Mouse (Mus musculus) limb, embryonic 13.5 days (tissue): ENCODE measurements around the gene Gm19345. TPM values are rescaled to one million over a fixed set of nuclear protein-coding genes. Genes with fewer than 3 reads are reported as not detected.

Experiments
- ATAC-seq: fragments of 200-750 bp; cut with Nextera tagmentation; 2 replicates; pipeline ENCODE4 v1.8.0; 2017; ENCODE audit warnings: low read depth, moderate number of reproducible peaks, moderate TSS enrichment; ENCODE audit not compliant: low FRiP score
- H3K27ac ChIP-seq: fragments of 300-500 bp; sonication (generic); 2 replicates; pipeline ENCODE4 v1.5.1; 2015; ENCODE audit warnings: inconsistent platforms, mild to moderate bottlenecking, moderate library complexity
- H3K27me3 ChIP-seq: fragments of 300-500 bp; sonication (generic); 2 replicates; pipeline ENCODE4 v1.6.1; 2015; ENCODE audit warnings: mild to moderate bottlenecking, inconsistent platforms
- H3K36me3 ChIP-seq: fragments of 300-500 bp; sonication (generic); 2 replicates; pipeline ENCODE4 v1.6.1; 2015; ENCODE audit warnings: inconsistent platforms, mild to moderate bottlenecking, moderate library complexity
- H3K4me1 ChIP-seq: fragments of 300-500 bp; sonication (generic); 2 replicates; pipeline ENCODE4 v1.6.1; 2015; ENCODE audit warnings: inconsistent platforms
- H3K4me2 ChIP-seq: fragments of 300-500 bp; sonication (generic); replicated peaks from 2 replicates; pipeline ENCODE4 v1.6.1; 2015; ENCODE audit warnings: inconsistent platforms, mild to moderate bottlenecking, moderate library complexity
- H3K4me3 ChIP-seq: fragments of 300-500 bp; sonication (generic); 2 replicates; pipeline ENCODE4 v1.5.1; 2015; ENCODE audit warnings: moderate library complexity, mild to moderate bottlenecking, inconsistent platforms
- H3K9ac ChIP-seq: fragments of 300-500 bp; sonication (generic); 2 replicates; pipeline ENCODE4 v1.6.1; 2015; ENCODE audit warnings: mild to moderate bottlenecking, inconsistent platforms
- H3K9me3 ChIP-seq: fragments of 300-500 bp; sonication (generic); 2 replicates; pipeline ENCODE4 v1.6.1; 2016; ENCODE audit warnings: inconsistent platforms
- WGBS: fragments of 180-500 bp; shearing (Covaris S2); methylation state at CpG from one replicate; pipeline ENCODE4 v1.1.7; 2015; 5-methylcytosine and 5-hydroxymethylcytosine counted together
- polyA plus RNA-seq: library from polyadenylated mRNA; unstranded; fragments of >200 nt; fragmentation: Nextera tagmentation; extraction: Ambion mirVana; gene quantifications from 2 replicates; pipeline ENCODE4 v1.2.1, GENCODE M21; 2015

The Gm19345 gene
- polyA plus RNA-seq, result not detected in 2 replicates

DNA sequence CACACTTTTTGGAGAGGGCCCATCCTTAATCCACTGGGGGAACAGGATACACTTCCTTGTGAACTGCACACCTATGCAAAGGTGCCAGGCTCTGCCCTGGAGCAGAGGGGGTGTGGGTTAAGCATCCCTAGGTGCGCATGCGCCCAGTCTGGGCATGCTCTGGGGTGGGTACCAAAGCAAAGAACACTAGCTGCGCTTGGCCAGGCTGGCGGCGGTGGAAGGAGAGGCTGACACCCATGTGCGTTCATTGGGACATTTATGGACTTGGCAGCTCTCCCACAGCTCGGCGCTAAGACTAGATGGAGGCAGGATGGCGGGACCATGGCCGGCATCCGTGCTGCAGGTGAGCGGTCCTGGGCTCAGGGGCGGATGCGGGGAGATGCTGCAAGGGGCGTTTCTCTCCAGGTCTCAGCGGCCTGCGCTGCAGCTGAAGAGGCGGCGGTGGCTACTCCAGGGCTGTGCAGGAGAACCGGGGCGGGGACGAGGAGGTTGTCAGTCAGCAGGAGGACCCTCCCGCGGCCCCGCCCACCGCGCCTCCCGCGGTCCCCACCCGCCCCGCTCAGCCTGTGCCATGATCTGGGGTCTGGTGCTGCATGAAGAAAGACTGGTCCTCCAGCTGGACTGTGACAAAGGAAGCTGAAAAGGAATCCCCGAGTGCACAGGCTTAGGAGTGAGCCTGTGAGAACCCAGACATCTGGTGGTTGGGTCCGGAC lies at the start of gene Gm19345:
TSS of gene Gm19345 (plus strand) at position 146 of the 713 bp plus-strand sequence.
- no peaks in the 10 kb centered on the region; the same call in 1 of the 2 replicates for H3K9me3 ChIP-seq
- ATAC-seq, result peak; percentile 34
- H3K27ac ChIP-seq, result no peak within 1 kb of the TSS
- 3% methylated on average over 33 of the region's 33 CpGs for WGBS
- H3K36me3 ChIP-seq, result no peaks in the 10 kb centered on the region
- H3K4me1 ChIP-seq, result peaks cover 9% of the 10 kb centered on the region; the same call in 1 of the 2 replicates
- peak within 1 kb of the TSS; percentile 45; the same call in 1 of the 2 replicates for H3K9ac ChIP-seq
- H3K27me3 ChIP-seq, result peaks cover 62% of the 10 kb centered on the region
- H3K4me3 ChIP-seq, result peak within 1 kb of the TSS; percentile 31
- H3K4me2 ChIP-seq, result peak within 1 kb of the TSS; percentile 60

DNA sequence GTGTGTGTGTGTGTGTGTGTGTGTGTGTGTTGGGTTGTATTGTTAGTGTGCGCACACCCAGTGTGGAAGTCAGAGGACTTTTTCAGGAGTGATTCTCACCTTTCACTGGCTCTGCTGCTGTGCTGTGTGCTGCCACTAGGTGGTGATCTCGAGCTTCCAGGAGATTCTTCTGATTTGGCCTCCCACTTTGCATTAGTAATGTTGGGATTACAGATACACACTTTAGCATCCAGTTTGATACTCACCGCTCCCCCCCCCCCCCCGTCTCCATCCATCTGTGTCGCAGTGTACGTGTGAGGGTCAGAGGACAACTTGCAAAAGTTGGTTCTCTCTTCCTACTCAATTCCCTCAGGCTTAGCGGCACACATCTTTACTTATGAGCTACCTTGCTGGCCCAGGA lies 48.8 kb upstream of the Gm19345 start:
- no peaks in the 10 kb centered on the region for H3K4me1 ChIP-seq
- no peaks in the 10 kb centered on the region for H3K9me3 ChIP-seq
- no peak overlapping the region for H3K4me2 ChIP-seq
- peaks cover 11% of the 10 kb centered on the region for H3K27me3 ChIP-seq
- no peak overlapping the region for H3K27ac ChIP-seq
- WGBS, result 24% methylated on average over 7 of the region's 7 CpGs
- H3K9ac ChIP-seq, result no peak overlapping the region
- no peak for ATAC-seq
- no peaks in the 10 kb centered on the region for H3K36me3 ChIP-seq
- H3K4me3 ChIP-seq, result no peak overlapping the region

- WGBS, result 83% methylated on average over 8 of the region's 8 CpGs
- Histone ChIP-seq H3K27ac (no peak overlapping the region), H3K9ac (no peak overlapping the region), H3K4me1 (peaks cover 15% of the 10 kb centered on the region), H3K9me3 (no peaks in the 10 kb centered on the region), H3K27me3 (peaks cover 43% of the 10 kb centered on the region), H3K4me3 (no peak overlapping the region), H3K36me3 (no peaks in the 10 kb centered on the region), H3K4me2 (no peak overlapping the region)
- no peak for ATAC-seq
Measured at GRCm38 (mm10) chr7:19806356-19806969, 45.3 kb upstream of the Gm19345 start.

- no peaks in the 10 kb centered on the region for H3K9me3 ChIP-seq
- ATAC-seq, result 0 out of 2 replicates have a peak, but pooled peaks have one; percentile 17
- H3K9ac ChIP-seq, result 0 out of 2 replicates have a peak overlapping the region, but pooled peaks have one; percentile 31
- peak overlapping the region; percentile 27 for H3K4me3 ChIP-seq
- WGBS, result 4% methylated on average over 27 of the region's 27 CpGs
- peaks cover 58% of the 10 kb centered on the region for H3K27me3 ChIP-seq
- peaks cover 15% of the 10 kb centered on the region for H3K4me1 ChIP-seq
- H3K27ac ChIP-seq, result no peak overlapping the region
- peak overlapping the region; percentile 53 for H3K4me2 ChIP-seq
- H3K36me3 ChIP-seq, result no peaks in the 10 kb centered on the region
Measured at GRCm38 (mm10) chr7:19809369-19809768, 42.4 kb upstream of the Gm19345 start.

DNA sequence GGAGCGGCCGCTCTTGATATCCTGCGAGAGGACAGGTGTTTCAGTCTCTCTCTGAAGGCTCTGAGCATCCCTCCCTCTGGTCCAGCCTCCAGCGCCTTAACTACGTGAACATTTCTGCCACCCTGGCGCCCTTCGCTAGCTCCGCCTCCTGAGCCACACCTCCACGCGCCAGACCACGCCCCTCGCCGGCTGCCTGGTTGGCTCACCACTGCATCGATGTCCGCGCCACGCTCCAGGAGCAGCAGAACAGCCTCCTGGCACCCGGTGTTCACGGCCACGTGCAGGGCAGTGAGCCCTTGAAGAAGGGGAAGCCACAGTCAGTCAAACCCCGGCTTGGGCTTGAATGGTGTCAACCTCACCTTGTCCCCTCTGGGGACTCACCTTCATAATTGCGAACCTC lies 40.7 kb upstream of the Gm19345 start:
- Histone ChIP-seq H3K4me1 (peaks cover 22% of the 10 kb centered on the region), H3K4me3 (peak overlapping the region; percentile 26), H3K9ac (0 out of 2 replicates have a peak overlapping the region, but pooled peaks have one; percentile 25), H3K4me2 (peak overlapping the region; percentile 51), H3K36me3 (no peaks in the 10 kb centered on the region), H3K27me3 (peaks cover 60% of the 10 kb centered on the region), H3K27ac (no peak overlapping the region), H3K9me3 (no peaks in the 10 kb centered on the region)
- ATAC-seq, result no peak
- WGBS, result 2% methylated on average over 22 of the region's 22 CpGs

- no peaks in the 10 kb centered on the region for H3K9me3 ChIP-seq
- H3K36me3 ChIP-seq, result no peaks in the 10 kb centered on the region
- no peak overlapping the region for H3K4me3 ChIP-seq
- H3K9ac ChIP-seq, result no peak overlapping the region
- 76% methylated on average over 4 of the region's 4 CpGs for WGBS
- no peak overlapping the region for H3K4me2 ChIP-seq
- H3K27me3 ChIP-seq, result peaks cover 66% of the 10 kb centered on the region
- ATAC-seq, result no peak
- peaks cover 42% of the 10 kb centered on the region for H3K4me1 ChIP-seq
- H3K27ac ChIP-seq, result no peak overlapping the region
Measured at GRCm38 (mm10) chr7:19813161-19813560, 38.6 kb upstream of the Gm19345 start.

DNA sequence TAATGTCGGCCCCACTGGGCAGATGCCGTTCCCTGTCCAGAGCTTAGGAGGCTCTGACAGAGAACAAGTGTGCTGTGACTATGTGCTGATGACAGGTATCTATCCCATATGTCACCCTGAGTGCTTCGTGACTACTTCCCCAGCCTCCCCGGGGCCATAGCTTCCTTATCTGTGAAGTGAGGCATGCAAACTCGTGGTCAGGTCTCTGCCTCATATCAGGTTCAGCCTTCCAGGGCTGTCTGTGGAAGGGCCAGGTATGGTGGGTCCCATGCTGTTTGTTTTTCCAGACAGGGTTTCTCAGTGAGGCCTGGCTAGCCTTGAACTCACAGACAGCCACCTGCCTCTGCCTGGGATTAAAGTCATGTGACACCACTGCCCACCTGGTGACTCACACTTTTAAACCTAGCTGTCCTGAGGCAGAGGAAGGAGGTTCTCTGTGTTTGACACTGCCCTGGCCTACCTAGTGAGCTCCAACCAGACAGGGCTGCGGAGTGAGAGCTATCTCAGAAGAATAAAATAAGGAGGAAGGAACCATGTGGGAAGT lies 38.2 kb upstream of the Gm19345 start:
- no peak overlapping the region for H3K9ac ChIP-seq
- WGBS, result 77% methylated on average over 6 of the region's 6 CpGs

DNA sequence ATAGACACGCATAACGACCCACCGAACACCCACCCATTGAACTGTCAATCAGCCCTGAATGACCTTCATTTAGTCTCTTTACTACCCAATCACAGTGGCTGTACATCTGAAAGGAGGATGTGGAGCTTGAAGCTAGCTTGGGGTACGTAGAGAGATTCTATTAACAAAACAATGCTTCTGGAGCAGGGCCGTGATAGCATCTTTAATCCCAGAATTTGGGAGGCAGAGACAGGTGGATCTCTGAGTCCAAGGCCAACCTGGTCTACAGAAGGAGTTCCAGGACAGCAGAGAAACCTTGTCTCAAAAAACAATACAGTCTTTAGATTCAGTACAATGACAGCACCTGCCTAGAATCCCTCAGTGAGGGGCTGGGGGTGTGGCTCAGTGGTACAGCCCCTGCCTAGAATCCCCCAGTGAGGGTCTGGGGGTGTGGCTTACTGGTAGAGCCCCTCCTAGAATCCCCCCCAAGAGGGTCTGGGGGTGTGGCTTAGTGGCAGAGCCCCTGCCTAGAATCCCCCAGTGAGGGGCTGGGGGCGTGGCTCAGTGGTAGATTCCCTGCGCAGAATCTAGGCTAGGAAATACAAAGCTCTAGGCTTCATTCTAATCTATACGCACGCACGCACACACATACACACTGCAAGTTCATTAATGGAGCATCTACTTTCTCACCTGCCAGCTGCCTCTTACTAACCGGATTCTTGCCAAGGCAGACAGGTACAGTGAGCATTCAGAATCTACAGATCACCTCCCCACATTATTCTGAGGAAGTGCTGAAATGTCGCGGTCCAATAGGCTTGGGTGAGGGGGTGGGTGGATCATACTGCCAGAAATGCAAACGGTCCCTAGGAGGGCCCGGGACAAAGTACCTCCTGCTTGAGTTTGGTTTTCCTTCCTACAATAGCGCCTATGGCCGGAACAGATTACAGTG lies 36.2 kb upstream of the Gm19345 start:
- peaks cover 34% of the 10 kb centered on the region for H3K4me1 ChIP-seq
- H3K4me3 ChIP-seq, result peak overlapping the region; percentile 49
- peak overlapping the region; percentile 77 for H3K4me2 ChIP-seq
- WGBS, result 28% methylated on average over 17 of the region's 17 CpGs
- H3K36me3 ChIP-seq, result no peaks in the 10 kb centered on the region
- H3K9me3 ChIP-seq, result peaks cover 3% of the 10 kb centered on the region; the same call in 1 of the 2 replicates
- H3K27ac ChIP-seq, result 0 out of 2 replicates have a peak overlapping the region, but pooled peaks have one; percentile 4
- H3K27me3 ChIP-seq, result peaks cover 57% of the 10 kb centered on the region
- peak overlapping the region; percentile 61 for H3K9ac ChIP-seq
- ATAC-seq, result peak; percentile 7; the same call in 1 of the 2 replicates

More for the DNA sequence above, 38.2 kb upstream of the Gm19345 start:
- H3K4me2 ChIP-seq, result no peak overlapping the region
- H3K4me3 ChIP-seq, result no peak overlapping the region
- no peaks in the 10 kb centered on the region for H3K36me3 ChIP-seq
- ATAC-seq, result no peak
- no peaks in the 10 kb centered on the region for H3K9me3 ChIP-seq
- H3K27me3 ChIP-seq, result peaks cover 64% of the 10 kb centered on the region
- H3K4me1 ChIP-seq, result peaks cover 42% of the 10 kb centered on the region
- H3K27ac ChIP-seq, result no peak overlapping the region

- WGBS, result under 1% methylated on average over 27 of the region's 28 CpGs
- Histone ChIP-seq H3K9me3 (peaks cover 6% of the 10 kb centered on the region; the same call in 1 of the 2 replicates), H3K4me3 (peak overlapping the region; percentile 49), H3K4me2 (peak overlapping the region; percentile 77), H3K9ac (peak overlapping the region; percentile 61), H3K27me3 (peaks cover 57% of the 10 kb centered on the region), H3K4me1 (peaks cover 28% of the 10 kb centered on the region), H3K36me3 (no peaks in the 10 kb centered on the region), H3K27ac (peak overlapping the region; percentile 44; the same call in 1 of the 2 replicates)
- peak; percentile 52; the same call in 1 of the 2 replicates for ATAC-seq
Measured at GRCm38 (mm10) chr7:19816224-19816771, 35.5 kb upstream of the Gm19345 start.

- peaks cover 57% of the 10 kb centered on the region for H3K27me3 ChIP-seq
- 7% methylated on average over 15 of the region's 15 CpGs for WGBS
- peak overlapping the region; percentile 44; the same call in 1 of the 2 replicates for H3K27ac ChIP-seq
- H3K4me2 ChIP-seq, result peak overlapping the region; percentile 77
- peak; percentile 62 for ATAC-seq
- peak overlapping the region; percentile 49 for H3K4me3 ChIP-seq
- peaks cover 6% of the 10 kb centered on the region; the same call in 1 of the 2 replicates for H3K9me3 ChIP-seq
- no peaks in the 10 kb centered on the region for H3K36me3 ChIP-seq
- peaks cover 30% of the 10 kb centered on the region for H3K4me1 ChIP-seq
- peak overlapping the region; percentile 53 for H3K9ac ChIP-seq
Measured at GRCm38 (mm10) chr7:19817382-19818105, 34.3 kb upstream of the Gm19345 start.
